Mouse (Mus musculus) brain, embryonic 14.5 days (tissue): ENCODE data around the gene Fntb.

ENCODE experiments used
- CTCF ChIP-seq: fragments of 200-500 bp; IDR thresholded peaks from 2 replicates; pipeline ENCODE4 v1.5.1; 2012; ENCODE audit warnings: inconsistent platforms, mild to moderate bottlenecking, moderate library complexity, borderline replicate concordance; ENCODE audit not compliant: insufficient read depth, insufficient read length; ENCODE audit errors: extremely low read depth
- POLR2A ChIP-seq: fragments of 200-500 bp; IDR thresholded peaks from 2 replicates; pipeline ENCODE4 v1.6.1; 2012; ENCODE audit warnings: mild to moderate bottlenecking, inconsistent platforms, borderline replicate concordance; ENCODE audit not compliant: poor library complexity, insufficient read depth, insufficient read length, severe bottlenecking; ENCODE audit errors: extremely low read depth

GRCm38 (mm10) chr12:76813543-76813942 is 48.2 kb downstream of the Fntb start:
- TF ChIP-seq CTCF = no peak
- TF ChIP-seq POLR2A = no peak
